Mouse (Mus musculus): ENCODE data around the gene Gm20388. TPM values are rescaled to one million over a fixed set of nuclear protein-coding genes. Genes with fewer than 3 reads are reported as not detected.

Gm20388 gene
- total RNA-seq, 1 experiment = 27.0 TPM

GRCm38 (mm10) chr8:120119931-120120330 is 209.3 kb downstream of the Gm20388 start:
- no peak for TF ChIP-seq MAFK (IDR thresholded peaks at IDR 0.05; ENCODE audit: insufficient read depth, low read depth, low read length)
- no peak for TF ChIP-seq CHD2 (IDR thresholded peaks at IDR 0.05; ENCODE audit: low read depth, low read length)
- TF ChIP-seq HCFC1 (IDR thresholded peaks at IDR 0.05; ENCODE audit: borderline replicate concordance, insufficient read depth, low read length) = no peak
- TF ChIP-seq ZC3H11A (IDR thresholded peaks at IDR 0.05; ENCODE audit: borderline replicate concordance, low read depth, low read length) = no peak
- no peak for TF ChIP-seq ZNF384 (IDR thresholded peaks at IDR 0.05; ENCODE audit: low read depth, low read length)
- Histone ChIP-seq H3K27ac (ENCODE audit: insufficient read depth, low read depth, low read length, poor library complexity, severe bottlenecking) (no peak overlapping the region), H3K4me1 (ENCODE audit: control insufficient read depth in 2 of 2, insufficient read depth in 2 of 2, low read length in 2 of 2, poor library complexity in 1 of 2) (no peaks in the 10 kb centered on the region), H3K36me3 (ENCODE audit: control insufficient read depth, insufficient read depth, low read length, poor library complexity, severe bottlenecking) (no peaks in the 10 kb centered on the region), H3K9me3 (ENCODE audit: control insufficient read depth, insufficient read depth, low read depth, low read length) (no peaks in the 10 kb centered on the region), H3K4me3 (ENCODE audit: insufficient read depth in 1 of 2, low read depth in 1 of 2, low read length in 2 of 2, poor library complexity in 1 of 2, severe bottlenecking in 1 of 2) (no peak overlapping the region), H3K9ac (ENCODE audit: insufficient read depth, low read depth, low read length, poor library complexity, severe bottlenecking) (no peak overlapping the region)
- in situ Hi-C loops (cut with MboI; ENCODE audit: low sequenced_read_pairs in 2 of 2, unreplicated experiment in 2 of 2) = no loop called here
- no peak for DNase-seq (ENCODE audit: low read depth, low spot score)

- H3K9ac ChIP-seq (ENCODE audit: insufficient read depth, low read depth, low read length, poor library complexity, severe bottlenecking) = no peak overlapping the region
- no peaks in the 10 kb centered on the region for H3K4me1 ChIP-seq (ENCODE audit: control insufficient read depth in 2 of 2, insufficient read depth in 2 of 2, low read length in 2 of 2, poor library complexity in 1 of 2)
- in situ Hi-C loops (cut with MboI; ENCODE audit: low sequenced_read_pairs in 2 of 2, unreplicated experiment in 2 of 2) = no loop called here
- no peak overlapping the region for H3K4me3 ChIP-seq (ENCODE audit: insufficient read depth in 1 of 2, low read depth in 1 of 2, low read length in 2 of 2, poor library complexity in 1 of 2, severe bottlenecking in 1 of 2)
- H3K36me3 ChIP-seq (ENCODE audit: control insufficient read depth, insufficient read depth, low read length, poor library complexity, severe bottlenecking) = no peaks in the 10 kb centered on the region
- no peaks in the 10 kb centered on the region for H3K9me3 ChIP-seq (ENCODE audit: control insufficient read depth, insufficient read depth, low read depth, low read length)
- no peak for TF ChIP-seq ZNF384 (IDR thresholded peaks at IDR 0.05; ENCODE audit: low read depth, low read length)
- TF ChIP-seq MAFK (IDR thresholded peaks at IDR 0.05; ENCODE audit: insufficient read depth, low read depth, low read length) = no peak
- TF ChIP-seq HCFC1 (IDR thresholded peaks at IDR 0.05; ENCODE audit: borderline replicate concordance, insufficient read depth, low read length) = no peak
- TF ChIP-seq CHD2 (IDR thresholded peaks at IDR 0.05; ENCODE audit: low read depth, low read length) = no peak
- TF ChIP-seq ZC3H11A (IDR thresholded peaks at IDR 0.05; ENCODE audit: borderline replicate concordance, low read depth, low read length) = no peak
- H3K27ac ChIP-seq (ENCODE audit: insufficient read depth, low read depth, low read length, poor library complexity, severe bottlenecking) = no peak overlapping the region
- DNase-seq (ENCODE audit: low read depth, low spot score) = no peak
Observed at GRCm38 (mm10) chr8:120120951-120121350, 210.3 kb downstream of the Gm20388 start.

- in situ Hi-C loops (cut with MboI; ENCODE audit: low sequenced_read_pairs in 2 of 2, unreplicated experiment in 2 of 2) = no loop called here
- H3K9me3 ChIP-seq (ENCODE audit: control insufficient read depth, insufficient read depth, low read depth, low read length) = no peaks in the 10 kb centered on the region
- H3K27ac ChIP-seq (ENCODE audit: insufficient read depth, low read depth, low read length, poor library complexity, severe bottlenecking) = no peak overlapping the region
- no peak for DNase-seq (ENCODE audit: low read depth, low spot score)
- H3K4me1 ChIP-seq (ENCODE audit: control insufficient read depth in 2 of 2, insufficient read depth in 2 of 2, low read length in 2 of 2, poor library complexity in 1 of 2) = no peaks in the 10 kb centered on the region
- no peaks in the 10 kb centered on the region for H3K36me3 ChIP-seq (ENCODE audit: control insufficient read depth, insufficient read depth, low read length, poor library complexity, severe bottlenecking)
- no peak overlapping the region for H3K4me3 ChIP-seq (ENCODE audit: insufficient read depth in 1 of 2, low read depth in 1 of 2, low read length in 2 of 2, poor library complexity in 1 of 2, severe bottlenecking in 1 of 2)
- no peak overlapping the region for H3K9ac ChIP-seq (ENCODE audit: insufficient read depth, low read depth, low read length, poor library complexity, severe bottlenecking)
- TF ChIP-seq ZNF384 (IDR thresholded peaks at IDR 0.05; ENCODE audit: low read depth, low read length) (no peak), ZC3H11A (IDR thresholded peaks at IDR 0.05; ENCODE audit: borderline replicate concordance, low read depth, low read length) (no peak), HCFC1 (IDR thresholded peaks at IDR 0.05; ENCODE audit: borderline replicate concordance, insufficient read depth, low read length) (no peak), CHD2 (IDR thresholded peaks at IDR 0.05; ENCODE audit: low read depth, low read length) (no peak), MAFK (IDR thresholded peaks at IDR 0.05; ENCODE audit: insufficient read depth, low read depth, low read length) (no peak)
Observed at GRCm38 (mm10) chr8:120124261-120124660, 213.6 kb downstream of the Gm20388 start.

DNA sequence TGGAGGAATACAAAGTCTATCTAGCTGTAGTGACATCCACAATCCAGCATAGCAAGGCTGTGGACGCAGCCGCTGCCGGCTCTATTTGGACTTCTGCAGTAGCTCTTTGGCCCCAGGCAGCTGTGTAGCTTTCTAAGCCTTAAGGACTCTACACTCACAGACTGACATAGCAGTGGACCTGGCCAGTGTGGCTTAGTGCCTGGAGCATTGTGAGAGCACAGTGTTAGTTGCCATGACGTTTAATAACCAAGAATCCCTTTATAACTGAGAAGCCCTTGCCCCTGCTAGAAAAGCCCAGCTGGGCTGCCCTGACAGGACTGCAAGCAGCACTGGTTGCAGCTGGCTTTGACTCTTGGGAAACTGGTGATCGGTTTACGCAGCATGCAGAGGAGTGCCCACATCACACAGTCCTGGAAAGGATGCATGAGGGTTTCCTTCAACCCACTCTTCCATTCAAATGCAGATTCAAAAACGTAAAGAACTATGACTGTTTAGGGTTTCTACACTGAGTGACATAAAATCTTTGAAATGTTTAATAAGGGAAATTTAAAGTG is 214.3 kb downstream of the Gm20388 start:
- in situ Hi-C loops (cut with MboI; ENCODE audit: low sequenced_read_pairs in 2 of 2, unreplicated experiment in 2 of 2) = no loop called here

More for the DNA sequence above, 214.3 kb downstream of the Gm20388 start:
- TF ChIP-seq CHD2 (IDR thresholded peaks at IDR 0.05; ENCODE audit: low read depth, low read length) (no peak), ZC3H11A (IDR thresholded peaks at IDR 0.05; ENCODE audit: borderline replicate concordance, low read depth, low read length) (no peak), HCFC1 (IDR thresholded peaks at IDR 0.05; ENCODE audit: borderline replicate concordance, insufficient read depth, low read length) (no peak), MAFK (IDR thresholded peaks at IDR 0.05; ENCODE audit: insufficient read depth, low read depth, low read length) (no peak), ZNF384 (IDR thresholded peaks at IDR 0.05; ENCODE audit: low read depth, low read length) (no peak)
- no peak for DNase-seq (ENCODE audit: low read depth, low spot score)
- Histone ChIP-seq H3K9ac (ENCODE audit: insufficient read depth, low read depth, low read length, poor library complexity, severe bottlenecking) (no peak overlapping the region), H3K4me1 (ENCODE audit: control insufficient read depth in 2 of 2, insufficient read depth in 2 of 2, low read length in 2 of 2, poor library complexity in 1 of 2) (no peaks in the 10 kb centered on the region), H3K9me3 (ENCODE audit: control insufficient read depth, insufficient read depth, low read depth, low read length) (no peaks in the 10 kb centered on the region), H3K36me3 (ENCODE audit: control insufficient read depth, insufficient read depth, low read length, poor library complexity, severe bottlenecking) (no peaks in the 10 kb centered on the region), H3K4me3 (ENCODE audit: insufficient read depth in 1 of 2, low read depth in 1 of 2, low read length in 2 of 2, poor library complexity in 1 of 2, severe bottlenecking in 1 of 2) (no peak overlapping the region), H3K27ac (ENCODE audit: insufficient read depth, low read depth, low read length, poor library complexity, severe bottlenecking) (no peak overlapping the region)
